Mouse (Mus musculus) embryo, embryonic 11 days (tissue): ENCODE measurements at regions not wholly inside any gene's neighbourhood (a gene's known extent, or its start where the extent isn't known, plus 50 kb on each side); places are given as distances from the start of the nearest gene placed in this dataset.

Experiments
- DNase-seq: peaks from one replicate; pipeline ENCODE4 v3.0.0-alpha.2; 2015

DNA sequence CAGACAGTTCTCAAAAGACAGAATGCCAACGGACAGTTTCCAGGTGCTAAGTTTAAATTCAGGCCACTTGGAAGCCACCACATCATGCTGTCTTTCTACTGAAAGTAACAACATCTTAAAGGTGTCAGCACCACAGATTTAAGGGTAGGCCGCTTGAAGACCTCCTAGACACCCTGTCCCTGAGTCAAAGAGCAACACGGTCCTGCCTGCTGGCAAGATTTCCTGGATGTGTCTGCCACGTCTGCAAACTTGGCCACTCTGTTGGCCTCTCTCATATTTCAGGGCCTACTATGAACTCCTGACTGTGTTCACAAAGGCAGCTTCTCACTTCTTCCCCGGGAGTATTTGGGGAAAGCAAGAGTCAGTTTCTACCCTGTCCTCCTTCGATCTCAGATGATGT lies 194.7 kb upstream of the Esrrg start:
- no peak for DNase-seq

DNA sequence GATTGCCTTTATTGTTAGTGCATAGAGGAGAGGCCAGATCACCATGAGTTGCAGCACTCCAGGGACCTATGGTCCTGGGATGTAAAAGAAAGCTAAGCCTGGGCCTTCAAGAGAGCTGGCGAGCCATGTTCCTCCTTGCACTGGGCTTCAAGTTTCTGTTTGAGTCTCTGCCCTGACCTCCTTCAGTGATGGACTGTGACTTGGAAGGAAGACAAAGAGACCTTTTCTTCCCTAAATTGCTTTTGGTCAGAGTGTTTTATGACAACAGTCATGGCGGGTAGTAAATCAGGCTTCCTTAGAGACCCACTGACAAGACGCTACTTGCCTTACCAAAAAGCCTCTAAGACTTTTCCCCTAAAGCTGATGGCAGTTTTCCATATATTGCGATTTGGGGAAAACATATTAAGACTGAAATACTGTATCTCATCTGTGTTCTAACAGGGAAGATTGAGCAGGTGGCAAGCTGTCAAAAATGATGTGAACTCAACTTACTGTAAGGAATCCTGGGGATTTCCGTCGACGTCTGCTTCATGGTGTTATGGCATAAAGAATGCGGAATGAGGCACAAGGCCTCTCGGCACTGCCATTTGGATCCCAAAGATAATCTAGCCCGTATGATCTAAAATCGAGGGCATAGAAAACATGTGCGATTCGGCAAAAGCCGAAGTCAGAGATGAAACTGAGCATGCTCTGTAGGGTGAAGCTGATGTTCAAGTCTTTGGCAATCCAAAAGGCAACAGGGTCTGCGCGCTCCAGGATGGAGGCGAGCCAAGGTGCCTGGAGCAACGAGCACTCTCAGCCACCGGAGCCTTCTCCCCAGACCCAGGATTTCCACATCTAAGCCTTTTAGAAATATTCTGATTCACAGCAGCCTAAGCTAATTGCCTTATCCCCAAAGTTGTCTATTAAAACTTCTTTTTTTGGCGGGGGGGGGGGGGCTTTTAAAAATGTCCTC lies 190.1 kb upstream of the Esrrg start:
- no peak for DNase-seq

DNA sequence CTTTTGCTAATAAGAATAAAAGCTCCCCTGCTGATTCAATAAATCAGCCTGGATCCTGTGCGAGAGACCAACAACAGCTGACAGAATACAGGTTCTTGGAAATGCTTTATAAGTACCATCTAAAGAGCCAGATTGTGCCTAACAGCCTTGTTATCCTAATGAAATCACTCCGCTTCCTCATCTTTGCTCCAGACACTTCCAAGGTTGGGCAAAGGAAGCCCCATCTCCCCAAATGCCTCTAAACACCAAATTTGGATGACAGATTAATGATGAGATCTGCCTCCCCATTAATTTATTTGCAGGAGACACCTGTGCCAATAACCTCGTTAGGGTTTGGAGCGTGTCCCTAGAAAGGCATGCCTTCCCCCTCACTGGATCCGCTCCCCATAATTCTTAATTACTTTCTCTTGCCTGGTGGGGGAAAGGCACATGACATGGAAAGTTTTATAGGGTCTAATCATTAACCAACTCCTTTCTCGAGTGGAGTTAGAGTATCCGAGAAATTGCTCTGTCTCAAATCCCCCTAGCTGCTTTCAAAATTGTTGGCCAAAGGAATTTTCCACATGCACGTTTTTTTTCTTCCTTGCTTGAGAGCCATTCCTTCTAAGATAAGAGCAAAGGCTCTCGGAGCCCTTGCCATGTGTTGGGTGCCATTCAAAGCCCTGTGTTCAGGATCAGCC lies 179.9 kb upstream of the Esrrg start:
- DNase-seq, result no peak

DNA sequence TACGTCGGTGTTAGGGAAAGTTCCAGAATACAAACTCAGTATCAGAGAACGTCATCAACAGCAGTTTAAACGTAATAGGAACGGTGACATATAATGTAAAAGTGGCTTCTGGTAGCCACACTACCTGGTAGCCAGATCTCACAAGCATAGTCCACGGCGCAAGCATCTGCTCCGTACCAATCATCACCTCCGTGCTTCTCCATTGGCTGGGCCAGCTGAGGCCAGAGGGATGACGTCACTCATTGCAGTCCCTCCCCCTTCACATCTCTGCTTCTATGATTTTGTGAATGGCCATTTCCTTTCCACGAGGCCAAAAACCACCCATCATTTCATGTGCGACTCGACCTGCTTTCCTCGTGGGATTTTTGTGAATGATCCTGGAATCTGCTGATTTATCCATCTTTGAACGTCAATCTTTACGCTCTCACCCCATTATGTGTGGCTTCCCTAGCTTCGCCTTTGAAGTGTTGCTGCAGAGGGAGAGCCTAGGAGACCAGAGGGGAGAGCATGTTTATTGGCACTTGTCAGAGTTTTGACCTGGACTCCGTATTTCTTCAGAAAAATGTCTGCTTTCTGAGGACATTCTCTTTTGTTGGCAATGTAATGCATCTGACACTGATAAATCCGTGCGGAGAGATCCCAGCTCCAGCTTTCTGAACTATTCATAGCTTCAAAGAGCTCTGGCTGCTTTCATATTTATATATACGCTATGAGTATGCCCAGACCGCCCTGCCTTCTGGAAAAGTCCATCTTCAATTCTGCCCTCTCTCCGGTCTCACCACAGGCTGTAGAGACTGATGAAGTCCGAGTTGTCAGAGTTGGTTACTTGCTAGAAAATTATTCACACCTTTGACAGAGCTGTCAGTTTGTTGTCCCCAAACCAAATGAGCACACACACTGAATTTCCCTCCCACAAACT lies 174.6 kb upstream of the Esrrg start:
- DNase-seq, result no peak

DNA sequence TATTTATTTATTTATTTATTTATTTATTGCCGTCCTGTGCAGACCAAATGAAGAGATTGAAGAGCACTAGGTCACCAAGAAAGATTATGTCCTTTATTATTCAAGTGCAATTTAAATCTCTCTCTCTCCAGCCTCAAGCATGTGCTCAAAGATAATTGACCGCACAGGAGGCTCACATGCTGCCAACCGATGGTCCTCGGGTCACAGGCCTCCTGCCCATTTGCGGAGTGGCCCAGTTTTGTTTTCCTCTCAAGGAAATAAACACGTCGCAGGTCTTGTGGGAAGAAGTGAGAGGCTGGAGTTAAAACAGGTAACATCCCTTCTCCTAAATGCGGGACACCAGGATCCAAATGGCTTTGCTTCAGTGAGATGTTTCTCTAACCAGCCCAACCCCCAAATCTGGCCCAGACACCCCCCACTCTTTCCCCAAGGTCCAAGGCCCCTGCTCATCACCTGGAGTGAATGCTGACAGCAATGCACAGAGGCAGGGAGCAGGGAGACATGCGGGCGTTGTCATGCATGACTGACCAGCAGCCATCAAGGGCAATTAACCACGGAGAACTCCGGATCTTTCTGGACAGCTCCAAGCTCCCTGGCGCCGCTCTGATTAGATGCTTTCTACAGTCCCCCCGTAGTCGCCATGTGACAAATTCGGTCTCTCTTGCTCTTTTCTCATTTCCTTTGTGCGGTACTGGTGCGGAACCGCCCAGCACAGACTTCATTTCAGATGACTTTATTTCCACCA lies 169.2 kb upstream of the Esrrg start:
- DNase-seq, result peak; percentile 43

DNA sequence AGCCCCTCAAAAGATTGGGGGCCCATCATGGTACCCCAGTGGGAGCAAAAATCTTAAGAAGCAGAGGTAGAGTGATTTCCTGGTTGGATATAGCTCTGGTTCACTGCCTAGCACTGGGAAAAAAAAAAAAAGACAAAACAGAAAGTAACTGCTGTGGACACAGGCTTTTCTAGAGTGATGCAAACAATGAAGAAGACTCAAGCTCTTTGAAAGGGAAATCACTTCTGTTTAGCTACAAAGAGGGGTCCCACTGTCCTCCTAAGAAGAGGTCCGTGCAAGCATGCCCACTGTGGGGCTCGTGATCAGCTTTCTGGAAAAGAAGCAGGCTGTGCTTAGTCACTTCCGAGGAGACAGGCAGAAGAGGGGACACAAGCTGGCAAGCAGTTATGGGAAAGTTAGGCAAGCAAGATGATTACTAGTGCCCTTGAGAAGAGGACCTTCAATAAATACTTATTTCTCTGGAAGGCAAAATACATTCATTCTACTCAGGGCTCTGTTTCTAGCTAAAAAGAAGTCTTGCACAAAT lies 166.9 kb upstream of the Esrrg start:
- no peak for DNase-seq

DNA sequence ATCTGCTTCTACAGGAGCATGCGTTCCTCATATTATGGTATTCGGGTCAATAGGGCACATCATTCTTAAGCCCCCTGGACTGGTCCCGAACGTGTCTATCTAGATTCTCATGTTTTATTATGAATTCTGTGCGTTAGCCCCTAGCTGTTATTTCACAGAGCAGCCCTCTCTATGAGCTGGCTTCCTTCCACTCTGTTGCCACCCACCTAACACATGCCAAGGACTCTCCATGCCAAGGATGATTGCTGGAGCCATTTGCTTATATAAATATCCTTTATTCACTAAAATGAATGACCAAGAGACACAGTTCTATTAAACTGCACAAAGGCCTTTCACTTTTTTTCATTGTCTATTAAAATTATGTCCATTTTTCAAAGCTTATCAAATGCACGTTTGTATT lies 162.1 kb upstream of the Esrrg start:
- no peak for DNase-seq

DNA sequence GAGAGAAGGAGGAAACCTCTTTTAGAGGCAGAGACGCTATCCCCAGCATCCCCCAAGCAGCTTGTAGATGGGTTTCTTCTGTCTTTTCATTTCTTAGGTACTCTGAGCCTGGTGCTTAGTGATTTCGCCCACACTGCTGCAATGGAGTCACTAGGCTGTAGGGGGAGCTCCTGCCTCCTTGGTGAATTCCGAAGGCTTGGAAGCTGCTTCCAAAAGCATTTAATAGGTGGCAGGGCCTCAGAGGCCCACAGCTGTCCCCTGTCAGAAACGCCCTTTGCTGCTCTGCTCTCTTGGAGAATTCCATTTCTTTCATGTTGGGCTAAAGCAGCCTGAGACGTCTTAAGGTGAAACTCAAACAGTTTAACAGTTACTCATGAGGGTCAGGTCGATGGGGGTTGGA lies 160.4 kb upstream of the Esrrg start:
- DNase-seq, result peak; percentile 82

DNA sequence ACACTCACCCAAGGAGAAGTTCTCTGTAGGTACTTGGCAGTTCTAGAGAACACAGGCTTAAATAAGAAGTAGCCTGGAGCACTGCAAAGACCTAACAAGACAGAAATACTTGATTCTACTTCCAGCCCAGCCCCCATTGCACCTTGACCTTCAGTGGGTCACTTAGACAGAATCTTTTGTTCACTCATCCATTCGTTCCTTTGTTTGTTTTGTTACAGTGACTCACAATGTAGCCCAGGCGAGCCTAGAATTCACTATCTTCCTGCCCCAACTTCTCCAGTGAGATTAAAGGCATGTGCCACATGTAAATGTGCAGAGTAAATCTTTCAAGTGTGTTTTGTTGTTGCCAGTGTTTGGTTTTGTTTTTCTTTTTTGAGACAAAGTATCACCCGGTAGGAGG lies 158.5 kb upstream of the Esrrg start:
- no peak for DNase-seq

DNA sequence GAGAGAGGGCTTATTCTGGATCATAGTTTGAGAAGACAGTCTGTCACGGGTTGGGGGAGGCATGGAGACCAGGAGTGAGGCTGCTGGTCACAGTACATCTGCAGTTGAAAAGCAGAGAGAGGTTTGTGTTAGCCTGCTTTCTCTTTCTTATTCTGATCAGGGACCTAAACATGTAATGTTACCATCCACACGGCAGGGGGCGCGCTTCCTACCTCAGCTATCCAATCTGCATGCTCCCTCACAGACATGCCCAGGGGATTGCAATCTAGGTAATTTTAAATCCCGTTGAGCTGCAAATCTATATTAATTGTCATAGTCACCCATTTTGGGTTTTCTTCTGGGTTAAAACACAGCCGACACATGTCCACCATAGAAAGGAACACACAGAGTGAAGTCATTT lies 156.4 kb upstream of the Esrrg start:
- peak; percentile 56 for DNase-seq

DNA sequence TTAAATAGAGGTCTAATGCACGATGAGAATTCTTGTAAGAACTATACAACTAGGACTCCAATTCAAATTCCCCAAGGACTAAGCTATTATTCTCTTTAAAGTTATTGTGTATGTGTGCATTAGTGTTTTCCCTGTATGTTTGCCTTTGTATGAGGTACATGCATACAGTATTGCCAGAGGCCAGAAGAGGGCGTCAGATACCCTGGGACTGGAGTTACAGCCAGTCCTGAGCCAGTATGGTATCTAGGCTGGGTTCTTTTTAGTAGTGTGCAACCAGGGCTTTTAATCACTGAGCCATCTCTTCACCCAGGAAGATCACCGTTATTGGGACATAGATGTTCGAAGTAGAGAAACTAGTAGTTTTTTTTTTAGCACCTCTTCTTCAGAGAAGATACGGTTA lies 154.2 kb upstream of the Esrrg start:
- DNase-seq, result peak; percentile 43

DNA sequence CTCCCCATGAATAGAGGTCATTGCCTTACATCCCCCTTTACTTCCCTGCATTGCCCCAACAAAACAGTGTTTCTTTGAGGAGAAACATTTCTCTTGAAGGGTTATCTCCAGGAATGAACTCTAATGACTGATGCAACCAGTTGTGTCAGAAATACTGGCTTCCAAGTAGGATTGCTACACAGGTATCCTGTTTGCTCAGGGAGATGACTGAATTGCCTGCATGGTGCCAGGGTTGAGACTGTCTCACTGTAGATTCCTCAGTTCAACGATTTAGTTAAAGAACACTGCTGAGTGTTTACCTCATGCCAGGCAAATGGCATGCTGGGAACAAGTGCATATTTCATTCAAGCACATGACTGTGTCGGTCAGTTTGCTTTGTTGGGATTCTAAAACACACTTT lies 123.8 kb upstream of the Esrrg start:
- DNase-seq, result no peak

DNA sequence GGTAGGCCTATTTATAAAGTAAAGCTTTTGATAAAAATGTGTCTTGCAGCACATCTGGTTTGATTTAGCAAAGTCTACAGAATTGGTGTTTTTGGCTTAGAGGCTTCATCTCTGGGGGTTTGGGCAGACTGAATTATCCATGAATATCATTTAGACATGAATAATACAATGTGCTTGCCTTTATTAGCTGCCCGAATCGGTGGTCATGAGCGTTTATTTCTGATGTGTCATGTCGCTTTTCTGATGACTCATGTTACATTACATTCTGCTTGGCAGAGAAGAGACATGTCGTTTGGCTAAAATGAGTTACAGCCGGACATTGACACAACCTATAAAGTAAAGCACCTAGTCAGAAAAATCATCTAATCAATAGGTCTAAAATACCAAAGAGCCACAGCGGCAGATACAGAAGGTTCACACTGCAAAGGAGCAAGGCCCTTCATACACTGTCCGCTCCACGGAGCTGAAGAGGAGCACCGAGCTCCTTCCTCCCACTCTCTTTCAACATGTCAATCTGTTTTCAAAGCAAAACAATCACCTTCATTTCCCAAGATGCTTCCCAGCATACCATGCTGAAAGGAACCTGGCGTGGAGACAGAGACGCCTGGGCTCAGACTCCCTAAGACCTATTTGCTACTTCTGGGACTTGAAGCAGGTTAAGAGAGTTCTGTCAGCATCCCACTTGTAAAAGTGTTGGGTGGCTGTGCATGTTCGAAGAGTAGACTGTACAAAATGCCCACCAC lies 120.5 kb upstream of the Esrrg start:
- no peak for DNase-seq

DNA sequence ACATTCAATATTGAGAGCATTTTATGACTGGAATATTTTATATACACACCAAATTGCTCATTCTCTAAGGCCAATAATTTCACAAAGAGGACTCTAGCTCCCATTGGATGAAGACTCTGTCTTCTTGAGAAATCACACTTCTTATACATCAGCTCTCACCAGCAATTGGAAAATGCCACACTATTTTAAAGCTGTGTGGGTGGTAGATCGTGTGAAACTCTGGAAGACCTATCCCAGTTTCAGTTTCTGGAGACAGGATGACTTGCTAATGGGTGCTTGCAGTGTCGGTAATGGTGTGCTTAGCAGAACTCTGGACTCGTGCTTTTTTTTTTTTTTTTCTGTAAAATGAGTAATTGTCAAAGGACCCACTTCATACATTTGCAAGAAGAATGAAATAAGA lies 119.1 kb upstream of the Esrrg start:
- DNase-seq, result no peak

DNA sequence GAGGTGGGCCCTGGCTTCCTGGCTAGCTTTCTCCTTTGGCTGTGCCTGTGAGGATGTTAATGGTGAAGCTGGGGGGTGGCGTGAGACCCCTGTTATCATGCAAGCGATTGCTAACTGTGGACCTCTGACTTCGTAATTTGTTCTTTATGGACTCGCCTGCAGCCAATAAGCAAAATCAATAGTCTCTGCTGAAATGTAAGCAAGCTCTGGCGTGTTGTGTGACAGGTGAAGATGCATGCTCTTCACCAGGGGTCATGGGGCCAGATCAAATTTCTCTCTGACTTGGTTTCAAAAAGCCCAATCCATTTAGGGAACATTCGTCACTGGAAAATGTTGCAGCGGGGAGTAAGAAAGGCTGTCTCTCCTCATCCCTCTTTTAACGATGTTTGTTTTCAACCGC lies 103.2 kb upstream of the Esrrg start:
- DNase-seq, result peak; percentile 20

DNA sequence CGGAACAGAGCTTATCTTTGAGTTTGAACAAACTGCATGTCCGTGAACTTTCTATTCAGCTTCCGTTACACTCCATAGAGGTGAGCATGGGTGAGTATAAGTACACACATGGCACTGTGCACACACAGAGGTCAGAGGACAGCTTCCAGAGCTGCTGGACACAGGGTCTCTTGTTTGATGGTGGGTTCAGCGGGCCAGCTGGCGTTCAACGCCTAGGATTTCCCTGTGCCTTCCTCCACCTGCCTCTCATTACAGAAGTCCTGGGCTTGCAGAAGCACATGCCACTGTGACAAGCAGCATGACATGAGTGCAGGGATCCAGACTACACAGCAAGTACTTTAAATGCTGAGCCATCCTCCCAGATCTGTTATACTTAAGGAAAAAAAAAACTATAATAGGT lies 101.4 kb upstream of the Esrrg start:
- peak; percentile 36 for DNase-seq

DNA sequence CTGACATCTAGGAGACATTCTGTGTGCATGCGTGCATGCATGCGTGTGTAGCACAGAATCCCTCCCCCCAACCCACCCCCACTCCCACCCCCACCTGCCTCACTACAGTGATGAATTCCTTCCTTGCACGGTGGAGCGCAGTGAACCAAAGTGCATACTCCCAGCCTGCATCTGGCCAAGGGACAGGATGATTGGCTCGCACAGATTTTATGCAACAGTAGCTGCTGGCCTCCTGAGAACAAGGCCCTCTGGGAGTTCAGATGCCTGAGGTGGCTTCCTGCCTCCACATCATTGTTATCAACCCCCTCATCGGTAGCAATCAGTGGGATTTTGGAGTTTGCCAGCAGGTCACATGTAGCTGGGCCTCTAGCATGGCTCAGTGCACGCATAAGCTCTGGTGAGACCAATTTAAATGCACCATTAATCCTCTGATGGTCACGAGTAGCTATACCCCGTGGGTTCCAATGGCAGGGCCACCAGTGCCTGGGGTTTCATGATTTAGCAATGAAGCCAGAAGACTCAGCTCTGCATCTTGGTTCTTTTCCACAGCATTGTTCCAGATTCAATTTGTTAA lies 77.2 kb upstream of the Esrrg start:
- no peak for DNase-seq

DNA sequence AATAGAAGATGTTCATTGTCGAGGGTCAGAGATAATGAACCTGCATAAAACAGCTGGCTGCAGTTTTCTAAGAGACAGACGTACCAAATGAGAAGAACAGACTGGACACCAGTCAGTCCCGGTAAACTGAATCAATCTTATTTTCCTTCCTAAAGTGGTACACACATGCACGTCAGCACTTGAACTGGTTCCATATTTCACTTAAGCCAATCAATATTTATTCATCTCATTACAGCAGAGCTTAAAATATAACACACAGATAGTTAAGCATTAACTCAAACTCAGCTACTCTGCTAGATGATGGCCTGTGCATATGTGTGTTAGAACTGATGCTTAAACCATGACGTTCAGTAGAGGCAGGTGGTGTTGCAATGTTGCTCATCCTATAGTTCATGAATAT lies 72.3 kb upstream of the Esrrg start:
- DNase-seq, result no peak

DNA sequence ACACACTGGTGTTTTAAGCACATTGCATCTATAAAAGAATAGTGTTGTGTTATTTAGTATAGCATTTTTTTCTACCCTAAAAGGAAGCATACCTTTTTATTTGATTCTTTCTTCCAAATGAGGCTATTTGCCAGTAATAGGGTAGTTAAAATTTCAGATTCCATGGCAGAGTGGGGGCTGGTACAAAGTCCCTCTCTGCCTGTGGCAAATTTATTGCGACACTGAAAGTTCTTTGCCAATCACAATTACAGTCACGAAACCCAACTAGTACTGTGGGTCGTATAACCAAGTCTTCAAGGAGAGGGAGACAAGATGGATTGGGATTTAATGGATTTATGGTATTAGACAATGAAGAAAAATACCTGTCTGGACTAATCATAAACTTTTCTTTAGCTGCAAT lies 51.9 kb upstream of the Esrrg start:
- no peak for DNase-seq
